Mouse (Mus musculus) hindbrain, embryonic 12.5 days (tissue): Measurements from ENCODE around the gene Rnf217. TPM values are rescaled to one million over a fixed set of nuclear protein-coding genes. Genes with fewer than 3 reads are reported as not detected.

Experiments
- ATAC-seq: fragments of 200-750 bp; cut with Nextera tagmentation; 2 replicates; pipeline ENCODE4 v1.8.0; 2017; ENCODE audit warnings: moderate TSS enrichment; ENCODE audit not compliant: low FRiP score
- H3K27ac ChIP-seq: fragments of 300-500 bp; sonication (generic); 2 replicates; pipeline ENCODE4 v1.5.1; 2016; ENCODE audit warnings: mild to moderate bottlenecking
- H3K27me3 ChIP-seq: fragments of 300-500 bp; sonication (generic); 2 replicates; pipeline ENCODE4 v1.6.1; 2016; ENCODE audit warnings: mild to moderate bottlenecking
- H3K36me3 ChIP-seq: fragments of 300-500 bp; sonication (generic); 2 replicates; pipeline ENCODE4 v1.6.1; 2016; ENCODE audit warnings: mild to moderate bottlenecking
- H3K4me1 ChIP-seq: fragments of 300-500 bp; sonication (generic); 2 replicates; pipeline ENCODE4 v1.6.1; 2016
- H3K4me2 ChIP-seq: fragments of 300-500 bp; sonication (generic); replicated peaks from 2 replicates; pipeline ENCODE4 v1.6.1; 2016; ENCODE audit warnings: mild to moderate bottlenecking
- H3K4me3 ChIP-seq: fragments of 300-500 bp; sonication (generic); 2 replicates; pipeline ENCODE4 v1.5.1; 2016; ENCODE audit warnings: mild to moderate bottlenecking
- H3K9ac ChIP-seq: fragments of 300-500 bp; sonication (generic); 2 replicates; pipeline ENCODE4 v1.6.1; 2016; ENCODE audit warnings: mild to moderate bottlenecking, moderate library complexity
- H3K9me3 ChIP-seq: fragments of 300-500 bp; sonication (generic); replicated peaks from 2 replicates; pipeline ENCODE4 v1.6.1; 2016; ENCODE audit warnings: mild to moderate bottlenecking
- WGBS: fragments of 180-500 bp; shearing (Covaris S2); methylation state at CpG from one replicate; pipeline ENCODE4 v1.1.7; 2016; 5-methylcytosine and 5-hydroxymethylcytosine counted together
- polyA plus RNA-seq: library from polyadenylated mRNA; unstranded; fragments of >200 nt; fragmentation: Nextera tagmentation; extraction: Ambion mirVana; gene quantifications from 2 replicates; pipeline ENCODE4 v1.2.1, GENCODE M21; 2016

Rnf217 gene
- 2.3 and 2.4 TPM in 2 replicates for polyA plus RNA-seq

DNA sequence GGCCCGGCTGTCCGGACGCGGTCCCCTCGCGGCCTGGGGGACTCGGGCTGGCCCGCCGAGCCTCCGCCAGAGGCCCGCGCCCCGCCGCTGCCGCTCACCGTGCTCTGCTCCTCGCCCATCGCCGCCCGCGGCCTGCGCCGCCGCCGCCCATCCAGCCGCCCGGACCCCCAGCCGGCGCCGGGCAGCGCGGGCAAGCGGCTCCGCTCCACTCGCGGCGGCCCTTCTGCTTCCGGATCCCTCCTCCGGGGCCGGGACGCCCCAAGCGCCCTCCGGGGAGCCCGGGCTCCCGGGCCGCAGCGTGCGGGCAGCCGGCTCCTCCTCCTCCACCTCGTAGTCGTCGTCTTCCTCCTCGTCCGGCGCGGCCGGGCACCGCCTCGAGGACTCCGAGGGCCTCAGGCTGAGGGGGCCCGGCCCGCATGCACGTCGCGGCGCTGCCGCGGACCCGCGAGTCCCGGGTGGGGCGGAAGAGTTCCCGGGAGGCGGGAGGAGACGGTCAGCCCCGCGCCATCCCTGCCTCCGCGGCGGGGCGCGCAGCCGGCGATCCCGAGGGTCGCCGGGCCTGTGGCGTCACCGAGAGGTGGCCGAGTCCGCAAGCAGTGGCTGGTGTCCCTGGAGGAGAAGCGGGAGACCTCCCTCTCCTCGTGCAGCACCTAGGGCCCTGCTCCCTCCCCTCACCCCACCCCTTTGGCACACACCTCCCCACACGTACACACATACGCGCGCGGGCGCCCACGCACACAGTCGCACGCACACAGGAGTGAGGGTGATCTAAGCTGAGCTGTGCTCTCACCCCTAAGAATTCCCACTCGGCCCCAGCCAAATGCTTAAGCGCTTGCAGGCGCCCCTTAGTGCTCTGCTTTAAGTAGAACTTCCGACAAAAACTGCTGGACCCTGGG is at the start of gene Rnf217:
TSS of gene Rnf217 (minus strand) at position 119 of the 896 bp plus-strand sequence.
- Histone ChIP-seq H3K4me2 (peak within 1 kb of the TSS; percentile 80), H3K4me1 (peaks cover 21% of the 10 kb centered on the region), H3K36me3 (no peaks in the 10 kb centered on the region), H3K9ac (peak within 1 kb of the TSS; percentile 96), H3K27me3 (0 out of 2 replicates have a peak, but pooled peaks cover 2% of the 10 kb centered on the region), H3K4me3 (peak within 1 kb of the TSS; percentile 86), H3K27ac (peak within 1 kb of the TSS; percentile 79), H3K9me3 (no peaks in the 10 kb centered on the region)
- peak; percentile 87 for ATAC-seq
- WGBS, result under 1% methylated on average over 51 of the region's 106 CpGs

DNA sequence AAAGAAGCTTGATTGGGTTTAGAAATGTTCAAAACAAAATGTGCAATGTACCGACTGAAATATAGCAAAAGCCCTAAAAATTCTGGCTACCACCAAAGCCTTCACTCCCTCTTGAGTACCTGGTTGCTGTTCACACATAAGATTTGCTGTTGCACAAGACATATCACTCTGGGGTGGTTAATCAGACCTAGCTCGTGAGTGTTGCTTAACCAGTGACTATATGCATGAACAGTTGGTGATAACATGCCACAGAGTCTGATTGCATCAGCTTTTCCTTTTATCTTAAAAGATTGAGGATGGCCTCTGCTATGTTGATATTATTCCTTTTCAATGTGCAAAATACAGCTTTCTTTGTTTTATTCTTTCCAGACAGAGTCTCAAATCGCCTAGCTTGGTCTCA is 38.3 kb upstream of the Rnf217 start:
- Histone ChIP-seq H3K27ac (no peak overlapping the region), H3K36me3 (no peaks in the 10 kb centered on the region), H3K27me3 (no peaks in the 10 kb centered on the region), H3K4me2 (no peak overlapping the region), H3K9me3 (no peaks in the 10 kb centered on the region), H3K4me1 (no peaks in the 10 kb centered on the region), H3K4me3 (no peak overlapping the region), H3K9ac (no peak overlapping the region)
- no peak for ATAC-seq
- 91% methylated on average over 3 of the region's 3 CpGs for WGBS

DNA sequence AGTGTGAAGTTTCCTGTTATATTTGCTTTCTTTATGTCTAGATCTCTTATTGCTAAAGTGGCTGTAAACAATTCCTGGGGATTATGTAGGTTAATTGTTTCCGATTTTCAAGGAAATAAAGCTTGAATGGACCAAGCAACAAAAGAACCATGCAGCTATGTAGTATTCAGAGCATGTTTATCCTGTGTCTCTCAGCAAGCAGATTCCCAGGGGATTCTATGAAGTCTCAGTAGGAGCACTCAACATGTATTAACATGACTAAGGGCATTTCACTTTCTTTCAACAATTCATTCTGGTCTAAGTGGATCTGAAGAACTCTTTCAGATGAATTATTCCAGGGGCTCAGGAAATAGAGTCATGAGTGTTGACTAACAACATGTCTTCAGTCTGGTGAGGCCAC is 37.1 kb upstream of the Rnf217 start:
- no peaks in the 10 kb centered on the region for H3K27me3 ChIP-seq
- no peak for ATAC-seq
- WGBS, result 38% methylated on average over 1 of the region's 1 CpGs

DNA sequence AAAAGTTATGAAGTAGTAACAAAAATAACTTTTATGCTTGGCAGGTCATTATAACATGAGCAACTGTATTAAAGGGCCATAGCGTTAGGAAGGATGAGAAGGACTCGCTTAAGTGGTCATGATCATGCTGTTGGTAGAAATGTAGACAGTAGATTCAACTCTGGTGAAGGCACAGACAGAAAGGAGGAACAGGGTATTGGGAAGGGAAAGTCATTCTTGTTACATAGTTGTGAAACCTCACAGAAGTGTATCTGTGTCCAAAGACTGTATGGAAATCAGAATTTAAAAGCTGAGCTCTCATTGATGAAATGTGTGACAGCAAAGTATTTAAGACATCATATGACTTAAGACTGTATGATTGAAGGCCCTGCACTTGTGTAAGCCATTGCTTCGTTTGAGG is 26.1 kb upstream of the Rnf217 start:
- H3K27ac ChIP-seq, result no peak overlapping the region
- 87% methylated on average over 3 of the region's 3 CpGs for WGBS
- no peak for ATAC-seq
- H3K9ac ChIP-seq, result no peak overlapping the region
- no peaks in the 10 kb centered on the region for H3K4me1 ChIP-seq
- no peaks in the 10 kb centered on the region for H3K27me3 ChIP-seq
- no peaks in the 10 kb centered on the region for H3K36me3 ChIP-seq
- H3K9me3 ChIP-seq, result no peaks in the 10 kb centered on the region
- no peak overlapping the region for H3K4me3 ChIP-seq
- no peak overlapping the region for H3K4me2 ChIP-seq

More for the DNA sequence above, 37.1 kb upstream of the Rnf217 start:
- Histone ChIP-seq H3K27ac (no peak overlapping the region), H3K36me3 (no peaks in the 10 kb centered on the region), H3K9me3 (no peaks in the 10 kb centered on the region), H3K4me3 (no peak overlapping the region), H3K4me1 (no peaks in the 10 kb centered on the region), H3K9ac (no peak overlapping the region), H3K4me2 (no peak overlapping the region)

DNA sequence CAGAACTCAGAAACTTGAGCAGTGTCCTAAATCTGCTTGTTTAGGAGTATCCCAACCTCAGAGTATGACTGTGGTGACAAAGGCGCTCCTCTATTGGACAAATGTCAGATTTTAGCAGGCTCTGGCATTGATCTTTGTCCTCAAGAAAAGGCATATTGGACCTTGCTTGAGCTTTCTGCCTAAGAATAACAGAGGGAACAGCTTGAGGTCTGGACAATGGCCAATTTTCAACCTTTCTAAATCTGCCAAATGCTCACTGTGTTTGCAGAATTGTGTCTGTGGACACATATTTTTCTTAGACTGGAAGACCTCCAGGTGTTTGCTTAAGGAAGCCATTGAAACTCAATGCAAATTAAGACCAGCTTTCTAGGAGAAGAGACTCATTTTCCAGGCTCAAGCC is 23.0 kb upstream of the Rnf217 start:
- H3K9me3 ChIP-seq, result no peaks in the 10 kb centered on the region

DNA sequence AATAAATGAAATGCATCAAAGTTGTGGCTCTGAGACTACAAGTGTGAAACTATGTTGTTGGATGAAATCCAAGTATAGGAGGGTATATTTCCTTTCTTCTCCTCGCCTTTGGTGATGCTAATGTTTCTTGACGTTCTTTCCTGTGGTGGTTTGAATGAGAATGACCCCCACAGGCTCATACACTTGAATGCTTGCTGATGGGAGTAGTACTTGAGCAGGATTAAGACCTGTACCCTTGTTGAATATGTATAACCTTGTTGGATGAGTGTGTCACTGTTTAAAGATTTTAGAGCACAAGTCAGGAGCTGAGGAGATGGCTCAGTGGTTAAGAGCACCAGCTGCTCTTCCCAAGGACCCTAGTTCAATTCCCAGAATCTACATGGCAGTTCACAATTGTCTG is 6.4 kb upstream of the Rnf217 start:
- H3K4me2 ChIP-seq, result no peak overlapping the region
- no peak overlapping the region for H3K27ac ChIP-seq
- no peaks in the 10 kb centered on the region for H3K36me3 ChIP-seq
- 50% methylated on average over 2 of the region's 2 CpGs for WGBS
- H3K4me1 ChIP-seq, result no peaks in the 10 kb centered on the region
- H3K27me3 ChIP-seq, result 0 out of 2 replicates have a peak, but pooled peaks cover 2% of the 10 kb centered on the region
- no peak for ATAC-seq
- H3K9me3 ChIP-seq, result no peaks in the 10 kb centered on the region
- no peak overlapping the region for H3K4me3 ChIP-seq
- H3K9ac ChIP-seq, result no peak overlapping the region

More for the DNA sequence above, 23.0 kb upstream of the Rnf217 start:
- H3K36me3 ChIP-seq, result no peaks in the 10 kb centered on the region
- no peak overlapping the region for H3K9ac ChIP-seq
- no peaks in the 10 kb centered on the region for H3K4me1 ChIP-seq
- ATAC-seq, result no peak
- no peak overlapping the region for H3K4me2 ChIP-seq
- no peak overlapping the region for H3K4me3 ChIP-seq
- H3K27ac ChIP-seq, result no peak overlapping the region
- 97% methylated on average over 1 of the region's 1 CpGs for WGBS
- H3K27me3 ChIP-seq, result no peaks in the 10 kb centered on the region

DNA sequence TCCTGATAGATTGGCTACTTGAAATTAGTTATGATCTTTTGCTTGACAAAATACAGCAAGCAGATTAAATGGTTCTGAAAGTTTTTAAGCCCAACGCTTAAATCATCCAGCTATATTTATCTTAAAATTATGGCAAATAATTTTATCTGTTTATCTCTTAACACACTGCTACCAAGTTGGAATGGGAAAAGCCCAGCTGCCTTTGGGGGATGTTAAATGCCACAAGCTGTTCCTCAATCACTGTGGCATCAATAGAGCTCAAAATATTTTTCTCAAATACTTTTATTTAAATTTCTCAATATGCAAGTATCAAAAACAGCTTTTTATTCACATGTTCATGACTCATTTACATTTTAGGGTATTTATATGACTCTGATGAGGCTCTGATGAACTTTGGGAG is 5.1 kb upstream of the Rnf217 start:
- no peak overlapping the region for H3K4me2 ChIP-seq
- no peak for ATAC-seq
- no peaks in the 10 kb centered on the region for H3K36me3 ChIP-seq
- no peak overlapping the region for H3K9ac ChIP-seq
- WGBS, result 93% methylated on average over 1 of the region's 1 CpGs
- H3K9me3 ChIP-seq, result no peaks in the 10 kb centered on the region
- H3K27ac ChIP-seq, result no peak overlapping the region
- H3K4me3 ChIP-seq, result no peak overlapping the region
- H3K27me3 ChIP-seq, result 0 out of 2 replicates have a peak, but pooled peaks cover 2% of the 10 kb centered on the region
- no peaks in the 10 kb centered on the region for H3K4me1 ChIP-seq

DNA sequence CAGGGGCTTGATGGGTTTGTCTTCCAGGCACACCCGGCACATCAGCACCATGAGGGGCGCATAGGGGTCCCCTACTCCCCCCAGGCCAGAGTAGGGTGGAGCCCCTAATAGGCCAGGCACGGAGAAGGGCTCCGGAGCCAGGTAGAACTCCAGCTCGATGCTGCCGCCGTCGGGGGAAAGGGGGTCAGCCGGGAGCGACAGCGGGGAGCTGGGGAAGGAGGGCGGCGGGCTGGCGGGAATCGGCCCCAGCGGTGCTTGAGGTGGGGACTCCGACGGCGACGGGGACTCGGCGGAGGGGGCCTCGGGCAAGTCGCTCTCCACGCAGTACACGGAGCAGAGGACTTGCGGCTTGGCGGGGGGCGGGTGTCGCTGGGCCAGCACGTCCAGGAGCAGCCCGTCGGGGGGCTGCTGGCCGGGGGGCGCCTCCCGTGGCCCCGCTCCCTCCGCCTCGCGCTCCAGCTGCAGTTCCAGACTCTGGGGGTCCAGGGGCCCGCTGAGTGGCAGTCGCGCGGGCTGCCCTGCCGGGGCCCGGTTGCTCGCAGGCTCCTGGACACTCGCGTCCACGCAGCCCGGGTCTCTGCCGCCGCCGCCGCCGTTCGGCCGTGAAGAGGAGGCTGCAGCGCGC is 431 bp downstream of the Rnf217 start:
- H3K27me3 ChIP-seq, result 0 out of 2 replicates have a peak, but pooled peaks cover 2% of the 10 kb centered on the region
- peak overlapping the region; percentile 79 for H3K27ac ChIP-seq
- ATAC-seq, result peak; percentile 68
- under 1% methylated on average over 53 of the region's 60 CpGs for WGBS
- H3K4me1 ChIP-seq, result peaks cover 21% of the 10 kb centered on the region
- H3K4me2 ChIP-seq, result peak overlapping the region; percentile 80
- no peaks in the 10 kb centered on the region for H3K36me3 ChIP-seq
- peak overlapping the region; percentile 86 for H3K4me3 ChIP-seq
- peak overlapping the region; percentile 96 for H3K9ac ChIP-seq
- no peaks in the 10 kb centered on the region for H3K9me3 ChIP-seq

DNA sequence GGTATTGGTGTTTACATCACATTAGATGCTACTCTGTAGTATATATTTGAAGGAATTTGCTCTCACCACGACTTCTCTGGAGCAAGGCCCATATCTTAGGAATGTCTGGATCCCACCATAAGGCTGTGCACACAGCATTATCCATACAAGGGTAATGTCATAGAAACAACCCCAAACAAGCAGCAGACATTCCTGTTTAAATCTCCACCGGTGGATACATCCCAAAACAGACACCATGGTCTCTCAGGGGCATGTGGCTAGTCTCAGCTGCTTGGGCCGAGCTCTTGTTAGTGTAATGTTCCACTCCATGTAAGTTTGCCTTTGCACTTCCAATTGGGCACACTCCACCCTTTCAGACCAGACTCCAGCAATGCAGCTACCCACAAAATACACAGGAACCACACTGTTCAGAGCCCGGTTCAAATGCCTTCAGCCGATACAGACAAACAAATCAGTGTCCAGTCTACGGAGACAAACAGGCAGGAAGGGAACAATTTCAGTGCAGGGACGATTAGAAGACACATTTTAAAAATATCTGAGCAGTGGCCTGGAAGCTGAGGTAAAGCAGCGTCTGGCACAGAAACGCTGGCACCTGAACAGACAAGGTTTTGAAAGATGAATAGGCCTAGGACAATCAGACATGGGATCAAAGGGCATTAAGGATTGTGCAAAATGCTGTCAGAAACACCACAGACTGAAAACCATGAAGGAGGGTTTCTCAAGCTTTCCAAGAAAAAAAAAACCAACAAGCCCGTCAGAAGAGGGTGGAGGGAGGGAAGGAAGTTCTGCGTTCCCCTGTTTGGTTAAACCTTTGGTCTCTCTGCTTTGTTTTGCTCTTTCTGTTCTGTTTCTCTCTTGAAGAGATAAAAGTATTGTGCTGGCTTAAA is 1.8 kb downstream of the Rnf217 start:
- Histone ChIP-seq H3K27ac (0 out of 2 replicates have a peak overlapping the region, but pooled peaks have one; percentile 23), H3K4me2 (peak overlapping the region; percentile 80), H3K9me3 (no peaks in the 10 kb centered on the region), H3K27me3 (0 out of 2 replicates have a peak, but pooled peaks cover 2% of the 10 kb centered on the region), H3K9ac (peak overlapping the region; percentile 96), H3K4me3 (peak overlapping the region; percentile 86), H3K36me3 (no peaks in the 10 kb centered on the region), H3K4me1 (peaks cover 21% of the 10 kb centered on the region)
- 23% methylated on average over 11 of the region's 11 CpGs for WGBS
- no peak for ATAC-seq

DNA sequence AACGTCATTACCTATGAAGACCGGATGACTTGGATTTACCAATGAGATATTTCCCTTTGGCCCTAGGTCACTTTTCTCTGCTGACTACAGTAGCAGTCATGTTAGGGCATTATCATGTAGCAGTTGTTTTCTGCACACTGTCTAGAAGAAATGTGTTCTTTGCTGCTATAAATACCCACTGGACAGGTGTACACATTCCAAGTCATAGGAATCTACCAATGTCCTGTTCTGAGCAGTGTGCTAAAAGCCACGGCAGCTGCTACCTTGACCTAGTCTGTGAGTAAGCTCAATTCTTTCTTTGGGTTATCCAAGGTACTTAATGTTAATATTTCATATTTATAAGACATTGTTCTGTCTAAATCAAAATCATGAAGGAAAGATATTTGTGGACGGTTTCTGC is 5.1 kb downstream of the Rnf217 start:
- Histone ChIP-seq H3K4me3 (no peak overlapping the region), H3K27ac (no peak overlapping the region), H3K9ac (no peak overlapping the region), H3K9me3 (no peaks in the 10 kb centered on the region), H3K4me2 (no peak overlapping the region), H3K36me3 (no peaks in the 10 kb centered on the region), H3K27me3 (no peaks in the 10 kb centered on the region), H3K4me1 (peaks cover 21% of the 10 kb centered on the region)
- WGBS, result 90% methylated on average over 4 of the region's 4 CpGs
- ATAC-seq, result no peak

DNA sequence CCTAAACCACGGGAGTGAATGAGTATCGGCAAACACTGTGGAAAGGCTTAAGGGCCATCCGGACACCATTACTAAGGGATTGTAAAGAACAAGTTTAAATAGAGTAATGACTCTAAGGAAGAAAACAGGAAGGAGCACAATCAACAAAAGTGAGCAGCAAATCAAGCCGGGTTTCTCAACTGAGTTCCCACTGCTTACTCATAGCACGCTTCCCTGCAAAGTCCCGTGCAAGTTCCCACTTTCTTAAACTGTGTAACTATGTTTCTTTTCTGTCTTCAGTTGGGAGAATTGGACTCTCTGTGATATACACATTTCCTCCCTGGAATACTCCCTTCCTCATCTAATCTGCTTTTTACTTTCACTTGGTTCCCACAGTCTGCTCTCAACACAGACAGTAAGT is 8.9 kb downstream of the Rnf217 start:
- H3K36me3 ChIP-seq, result no peaks in the 10 kb centered on the region
- no peaks in the 10 kb centered on the region for H3K27me3 ChIP-seq
- 91% methylated on average over 6 of the region's 6 CpGs for WGBS
- no peak overlapping the region for H3K9ac ChIP-seq
- no peaks in the 10 kb centered on the region for H3K4me1 ChIP-seq
- H3K27ac ChIP-seq, result no peak overlapping the region
- no peak overlapping the region for H3K4me2 ChIP-seq
- H3K9me3 ChIP-seq, result no peaks in the 10 kb centered on the region
- no peak overlapping the region for H3K4me3 ChIP-seq
- no peak for ATAC-seq

DNA sequence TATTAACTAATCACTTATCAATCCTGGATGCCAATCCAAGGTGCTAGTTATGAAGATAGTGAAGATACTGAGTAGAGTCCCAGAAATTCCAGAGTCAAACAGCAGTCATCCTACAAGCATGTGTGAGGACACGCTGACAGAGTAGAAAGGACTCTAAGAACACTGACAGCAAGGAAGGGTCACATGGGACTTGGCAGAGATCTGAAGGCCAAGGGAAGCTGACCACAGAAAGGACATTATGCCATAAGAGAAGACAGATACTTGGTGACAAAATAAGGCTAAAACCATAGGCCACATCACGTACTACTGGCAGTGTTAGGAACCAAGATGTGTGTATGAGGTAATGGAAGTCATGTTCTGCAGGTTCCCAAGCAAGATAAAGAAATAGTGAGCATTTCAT is 11.1 kb downstream of the Rnf217 start:
- no peak overlapping the region for H3K4me3 ChIP-seq
- H3K27me3 ChIP-seq, result no peaks in the 10 kb centered on the region
- H3K9me3 ChIP-seq, result no peaks in the 10 kb centered on the region
- no peak overlapping the region for H3K4me2 ChIP-seq
- ATAC-seq, result no peak
- no peaks in the 10 kb centered on the region for H3K36me3 ChIP-seq
- no peak overlapping the region for H3K27ac ChIP-seq
- WGBS, result 97% methylated on average over 2 of the region's 2 CpGs
- H3K4me1 ChIP-seq, result peaks cover 7% of the 10 kb centered on the region
- no peak overlapping the region for H3K9ac ChIP-seq
